Mouse (Mus musculus) heart, embryonic 15.5 days (tissue): ENCODE measurements at regions not wholly inside any gene's neighbourhood (a gene's known extent, or its start where the extent isn't known, plus 50 kb on each side); places are given as distances from the start of the nearest gene placed in this dataset.
A peak's percentile ranks its signal among the peaks of the same experiment; 100 is the strongest.

Source experiments
- ATAC-seq: fragments of 200-750 bp; cut with Nextera tagmentation; replicated peaks from 2 replicates; pipeline ENCODE4 v1.8.0; 2017; ENCODE audit warnings: low read depth, moderate TSS enrichment; ENCODE audit not compliant: insufficient number of reproducible peaks, insufficient read depth, low FRiP score
- H3K27ac ChIP-seq: fragments of 300-500 bp; sonication (generic); 2 replicates; pipeline ENCODE4 v1.5.1; 2015; ENCODE audit warnings: mild to moderate bottlenecking, inconsistent platforms
- H3K27me3 ChIP-seq: fragments of 300-500 bp; sonication (generic); 2 replicates; pipeline ENCODE4 v1.6.1; 2015; ENCODE audit warnings: inconsistent platforms
- H3K36me3 ChIP-seq: fragments of 300-500 bp; sonication (generic); 2 replicates; pipeline ENCODE4 v1.6.1; 2015; ENCODE audit warnings: mild to moderate bottlenecking, inconsistent platforms
- H3K4me1 ChIP-seq: fragments of 300-500 bp; sonication (generic); replicated peaks from 2 replicates; pipeline ENCODE4 v1.6.1; 2015; ENCODE audit warnings: inconsistent platforms
- H3K4me2 ChIP-seq: fragments of 300-500 bp; sonication (generic); 2 replicates; pipeline ENCODE4 v1.6.1; 2015; ENCODE audit warnings: inconsistent platforms, mild to moderate bottlenecking, moderate library complexity
- H3K4me3 ChIP-seq: fragments of 300-500 bp; sonication (generic); 2 replicates; pipeline ENCODE4 v1.5.1; 2015; ENCODE audit warnings: mild to moderate bottlenecking, inconsistent platforms
- H3K9ac ChIP-seq: fragments of 300-500 bp; sonication (generic); 2 replicates; pipeline ENCODE4 v1.6.1; 2015; ENCODE audit warnings: mild to moderate bottlenecking, inconsistent platforms
- H3K9me3 ChIP-seq: fragments of 300-500 bp; sonication (generic); replicated peaks from 2 replicates; pipeline ENCODE4 v1.6.1; 2016; ENCODE audit warnings: inconsistent platforms
- WGBS: fragments of 180-500 bp; shearing (Covaris S2); methylation state at CpG from one replicate; pipeline ENCODE4 v1.1.7; 2015; ENCODE audit warnings: mixed read lengths; 5-methylcytosine and 5-hydroxymethylcytosine counted together

DNA sequence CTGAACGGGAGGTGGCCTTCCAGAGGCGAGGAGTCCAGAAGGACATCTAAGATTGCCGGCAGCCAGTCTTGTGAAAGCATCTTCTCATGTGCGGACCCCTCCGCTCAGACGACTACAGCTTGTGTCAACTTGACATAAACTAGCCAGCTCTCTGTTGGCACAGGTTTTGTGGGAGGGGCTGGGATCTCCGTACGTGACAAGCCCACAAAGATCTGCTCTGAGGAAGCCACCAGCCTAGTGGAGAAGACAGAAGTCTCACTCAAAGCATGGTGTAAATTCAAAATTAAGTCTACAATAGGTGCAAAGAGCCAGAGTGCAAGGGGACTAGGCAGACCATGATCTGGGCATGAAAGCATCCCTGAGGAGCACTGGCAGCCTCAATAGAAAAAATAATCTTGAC is 128.4 kb upstream of the Slc38a2 start:
- Histone ChIP-seq H3K4me2 (no peak overlapping the region), H3K9me3 (no peaks in the 10 kb centered on the region), H3K9ac (no peak overlapping the region), H3K27ac (no peak overlapping the region), H3K36me3 (no peaks in the 10 kb centered on the region), H3K4me1 (peaks cover 20% of the 10 kb centered on the region), H3K27me3 (no peaks in the 10 kb centered on the region), H3K4me3 (no peak overlapping the region)
- WGBS, result 76% methylated on average over 8 of the region's 8 CpGs
- ATAC-seq, result no peak

DNA sequence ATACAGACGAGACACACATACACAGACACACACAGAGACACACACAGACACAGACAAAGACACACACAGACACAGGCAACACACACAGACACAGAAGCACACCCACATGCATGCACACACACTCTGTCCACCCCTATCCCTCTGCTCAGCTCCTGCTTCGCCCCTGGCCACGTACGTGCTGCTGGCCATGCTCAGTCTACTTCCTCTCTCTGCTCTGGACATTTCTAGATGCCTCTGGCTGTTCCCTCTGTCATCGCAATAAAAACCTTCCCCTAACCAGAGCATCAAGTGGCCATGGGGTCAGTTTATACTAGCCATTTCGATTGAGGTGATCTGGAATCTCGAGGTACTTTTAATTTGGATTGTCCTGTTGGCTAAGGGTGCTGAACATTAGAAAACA is 118.9 kb upstream of the Slc38a2 start:
- ATAC-seq, result no peak
- Histone ChIP-seq H3K27me3 (no peaks in the 10 kb centered on the region), H3K9me3 (no peaks in the 10 kb centered on the region), H3K36me3 (no peaks in the 10 kb centered on the region), H3K27ac (no peak overlapping the region), H3K4me2 (no peak overlapping the region), H3K4me3 (no peak overlapping the region), H3K9ac (no peak overlapping the region), H3K4me1 (0 out of 2 replicates have a peak, but pooled peaks cover 2% of the 10 kb centered on the region)
- WGBS, result 72% methylated on average over 7 of the region's 7 CpGs

DNA sequence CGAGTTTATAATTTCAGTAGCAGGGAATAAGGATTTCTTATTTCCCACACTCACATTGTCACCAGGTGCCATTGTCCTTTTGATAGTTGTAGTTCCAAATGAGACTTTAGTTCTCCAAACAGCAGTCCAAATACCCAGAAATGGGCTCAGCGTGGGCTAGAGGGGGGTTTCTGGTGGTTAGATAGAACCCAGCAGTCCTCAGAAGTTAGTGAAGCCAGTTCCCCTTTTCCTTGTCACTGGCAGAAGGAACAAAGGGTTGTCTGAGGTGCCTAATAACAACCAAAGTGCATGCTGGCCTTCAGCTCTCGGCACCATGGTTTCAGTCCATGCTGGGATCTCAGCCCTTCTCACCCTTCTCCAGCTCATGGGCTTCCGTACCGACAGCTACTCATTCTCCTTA is 118.1 kb upstream of the Slc38a2 start:
- Histone ChIP-seq H3K4me2 (no peak overlapping the region), H3K4me3 (no peak overlapping the region), H3K9ac (no peak overlapping the region), H3K9me3 (no peaks in the 10 kb centered on the region), H3K27ac (no peak overlapping the region), H3K36me3 (no peaks in the 10 kb centered on the region), H3K4me1 (0 out of 2 replicates have a peak, but pooled peaks cover 2% of the 10 kb centered on the region), H3K27me3 (no peaks in the 10 kb centered on the region)
- no peak for ATAC-seq
- 85% methylated on average over 5 of the region's 5 CpGs for WGBS

DNA sequence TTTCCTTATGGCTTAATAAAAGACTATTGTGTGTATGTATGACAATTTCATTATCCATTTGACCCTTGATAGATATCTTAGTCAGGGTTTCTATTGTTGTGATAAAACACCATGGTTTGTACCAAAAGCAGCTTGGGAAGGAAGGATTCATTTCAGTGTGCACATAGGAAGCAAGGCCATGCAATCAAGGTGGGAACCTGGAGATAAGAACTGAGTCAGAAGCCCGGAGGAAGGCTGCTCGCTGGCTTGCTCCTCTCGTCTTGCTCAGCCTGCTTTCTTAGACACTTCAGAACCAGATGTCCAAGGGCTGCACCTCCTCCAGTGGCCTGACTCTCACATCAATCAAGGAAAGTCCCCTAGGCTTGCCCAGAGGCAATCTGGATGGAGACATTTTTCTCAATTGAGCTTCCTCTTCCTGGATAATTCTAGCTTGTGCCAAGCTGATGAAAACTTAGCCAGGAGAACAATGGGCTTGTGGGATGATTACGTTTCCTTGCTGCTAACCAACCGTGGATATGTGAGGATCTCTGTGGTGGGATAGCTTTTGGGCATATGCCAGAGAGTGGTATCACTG is 117.6 kb upstream of the Slc38a2 start:
- Histone ChIP-seq H3K4me3 (no peak overlapping the region), H3K36me3 (no peaks in the 10 kb centered on the region), H3K27me3 (no peaks in the 10 kb centered on the region), H3K4me2 (no peak overlapping the region), H3K9me3 (0 out of 2 replicates have a peak, but pooled peaks cover under 1% of the 10 kb centered on the region), H3K9ac (no peak overlapping the region), H3K27ac (no peak overlapping the region), H3K4me1 (0 out of 2 replicates have a peak, but pooled peaks cover 2% of the 10 kb centered on the region)
- 53% methylated on average over 5 of the region's 5 CpGs for WGBS
- no peak for ATAC-seq

DNA sequence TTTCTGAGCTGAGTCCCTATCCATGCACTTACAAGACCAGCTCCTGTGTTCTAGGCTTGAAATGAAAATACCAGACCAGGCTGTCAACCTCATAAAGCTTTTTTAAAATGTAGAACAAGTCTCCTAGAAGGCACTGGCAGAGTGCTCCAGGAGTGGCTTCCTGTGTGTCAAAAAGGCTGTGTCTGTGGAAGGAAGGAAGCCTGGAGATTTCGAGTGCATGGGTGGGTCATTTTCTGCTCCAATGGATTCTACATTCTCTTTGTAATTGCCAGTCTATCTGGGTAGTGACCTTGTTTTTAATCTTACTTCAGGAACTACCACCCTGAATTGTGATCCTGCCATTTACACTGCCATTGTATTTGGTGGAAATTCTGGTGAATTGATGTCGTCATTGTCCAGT is 113.9 kb upstream of the Slc38a2 start:
- no peak for ATAC-seq
- H3K4me1 ChIP-seq, result no peaks in the 10 kb centered on the region
- no peak overlapping the region for H3K4me3 ChIP-seq
- H3K27ac ChIP-seq, result no peak overlapping the region
- WGBS, result 64% methylated on average over 2 of the region's 2 CpGs
- 0 out of 2 replicates have a peak, but pooled peaks cover 5% of the 10 kb centered on the region for H3K9me3 ChIP-seq
- no peak overlapping the region for H3K9ac ChIP-seq
- no peaks in the 10 kb centered on the region for H3K27me3 ChIP-seq
- no peak overlapping the region for H3K4me2 ChIP-seq
- H3K36me3 ChIP-seq, result no peaks in the 10 kb centered on the region

DNA sequence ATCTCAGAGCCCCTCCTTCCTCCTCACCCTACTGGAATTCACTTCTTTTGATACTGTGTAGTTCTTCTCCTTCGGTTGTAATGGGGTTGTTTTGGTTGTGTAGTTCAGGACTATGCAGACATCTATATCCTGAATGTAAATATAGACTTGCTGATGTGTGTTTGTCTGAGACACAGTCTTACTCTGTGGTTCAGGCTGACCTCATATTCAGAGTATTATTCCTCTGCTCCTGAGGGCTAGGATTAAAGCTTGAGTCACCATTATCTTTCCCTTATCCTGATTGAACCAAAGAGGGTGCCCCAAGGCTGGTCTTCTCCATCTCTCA is 103.2 kb upstream of the Slc38a2 start:
- WGBS, result 48% methylated on average over 1 of the region's 1 CpGs
- Histone ChIP-seq H3K27ac (peak overlapping the region; percentile 67), H3K9me3 (no peaks in the 10 kb centered on the region), H3K27me3 (no peaks in the 10 kb centered on the region), H3K4me1 (peaks cover 23% of the 10 kb centered on the region), H3K9ac (no peak overlapping the region), H3K36me3 (no peaks in the 10 kb centered on the region), H3K4me3 (no peak overlapping the region), H3K4me2 (no peak overlapping the region)
- ATAC-seq, result peak; percentile 53; the same call in 1 of the 2 replicates

DNA sequence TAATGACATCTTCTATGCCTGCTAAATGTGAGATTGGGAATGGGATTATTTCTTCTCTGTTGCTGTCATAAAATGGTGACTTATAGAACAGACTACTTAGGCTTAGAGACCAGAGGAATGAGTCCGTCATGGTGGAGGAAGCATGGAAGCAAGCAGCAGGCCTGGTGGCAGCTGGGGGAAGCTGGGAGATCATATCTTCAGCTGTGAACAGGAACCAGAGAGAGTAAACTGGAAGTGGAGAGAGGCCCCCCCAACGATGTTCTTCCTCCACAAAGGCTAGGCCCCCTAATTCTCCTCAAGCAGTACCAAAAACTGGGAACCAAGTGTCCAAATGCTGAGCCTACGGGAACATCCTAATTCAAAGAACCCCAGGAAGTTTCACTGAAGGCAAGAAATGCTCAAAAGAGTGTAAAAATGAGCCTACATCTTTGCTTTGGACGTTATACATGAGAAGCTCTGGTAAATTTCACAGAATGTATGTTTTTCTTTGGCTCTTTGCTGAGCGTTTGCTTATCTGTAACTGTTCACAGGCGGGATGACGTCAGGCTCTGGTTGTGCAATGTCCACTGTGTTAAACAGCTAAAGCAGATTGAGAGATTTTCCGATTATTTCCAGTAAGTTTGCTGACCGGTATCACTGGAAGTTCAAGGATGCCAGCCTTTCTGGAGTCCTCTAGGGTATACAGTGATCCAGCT is 102.7 kb upstream of the Slc38a2 start:
- Histone ChIP-seq H3K9me3 (no peaks in the 10 kb centered on the region), H3K9ac (no peak overlapping the region), H3K36me3 (no peaks in the 10 kb centered on the region), H3K4me2 (no peak overlapping the region), H3K27me3 (no peaks in the 10 kb centered on the region), H3K27ac (peak overlapping the region; percentile 67), H3K4me3 (no peak overlapping the region), H3K4me1 (peaks cover 27% of the 10 kb centered on the region)
- no peak; the same call in 1 of the 2 replicates for ATAC-seq
- WGBS, result 40% methylated on average over 9 of the region's 9 CpGs

DNA sequence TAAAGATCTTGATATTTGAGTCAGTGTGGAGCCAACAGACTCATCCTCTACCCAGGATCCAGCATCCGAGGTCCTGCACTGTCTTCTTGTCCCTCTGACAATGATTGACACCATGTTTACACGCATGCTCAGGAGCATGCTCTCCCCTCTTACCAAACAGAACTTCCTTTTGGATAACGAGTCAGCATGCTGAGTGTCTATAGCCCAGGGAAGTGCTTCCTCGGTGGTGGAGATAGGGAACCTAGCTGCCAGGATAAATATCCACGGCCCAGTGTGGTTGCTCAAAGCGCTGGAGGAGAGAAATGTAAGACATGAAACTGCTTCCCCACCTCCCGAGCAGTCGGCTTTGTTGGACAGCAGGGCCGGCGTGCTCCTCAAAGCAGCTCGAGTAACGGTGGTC is 99.7 kb upstream of the Slc38a2 start:
- Histone ChIP-seq H3K9me3 (no peaks in the 10 kb centered on the region), H3K4me2 (no peak overlapping the region), H3K4me1 (peaks cover 35% of the 10 kb centered on the region), H3K36me3 (no peaks in the 10 kb centered on the region), H3K9ac (no peak overlapping the region), H3K4me3 (no peak overlapping the region), H3K27me3 (no peaks in the 10 kb centered on the region), H3K27ac (peak overlapping the region; percentile 46)
- 51% methylated on average over 12 of the region's 12 CpGs for whole genome bisulfite sequencing
- ATAC-seq, result peak; percentile 50; the same call in 1 of the 2 replicates

DNA sequence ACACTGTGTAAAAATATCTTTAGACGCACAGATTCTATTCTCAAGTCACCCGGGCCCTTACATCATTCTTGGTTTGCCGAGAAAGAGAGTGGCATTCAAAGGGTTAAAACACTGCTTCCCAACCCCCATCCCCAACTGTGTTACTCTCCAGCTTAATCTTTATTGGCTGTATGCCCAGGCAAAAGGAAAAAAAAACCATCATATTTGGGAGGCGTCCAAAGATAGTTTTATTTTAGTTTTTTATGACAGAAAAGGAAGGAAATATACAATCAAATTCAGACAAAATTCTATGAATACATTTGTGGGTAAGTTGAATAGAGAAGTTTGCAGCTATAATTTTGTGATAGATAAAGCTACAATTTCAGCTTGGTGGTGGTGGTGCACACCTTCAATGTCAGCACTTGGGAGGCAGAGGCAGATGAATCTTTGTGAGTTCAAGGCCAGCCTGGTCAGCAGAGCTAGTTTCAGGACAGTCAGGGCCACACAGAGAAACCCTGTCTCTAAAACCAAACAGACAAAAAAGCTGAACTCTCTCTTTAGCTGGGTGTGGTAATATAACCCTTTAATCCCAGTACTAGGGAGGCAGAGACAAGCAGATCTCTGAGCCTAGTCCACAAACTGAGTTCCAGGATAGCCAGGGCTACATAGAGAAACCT is 98.2 kb upstream of the Slc38a2 start:
- peaks cover 35% of the 10 kb centered on the region for H3K4me1 ChIP-seq
- no peak overlapping the region for H3K4me3 ChIP-seq
- H3K4me2 ChIP-seq, result no peak overlapping the region
- no peaks in the 10 kb centered on the region for H3K36me3 ChIP-seq
- WGBS, result 18% methylated on average over 4 of the region's 4 CpGs
- no peaks in the 10 kb centered on the region for H3K9me3 ChIP-seq
- ATAC-seq, result 0 out of 2 replicates have a peak, but pooled peaks have one; percentile 27
- no peak overlapping the region for H3K9ac ChIP-seq
- peak overlapping the region; percentile 77 for H3K27ac ChIP-seq
- no peaks in the 10 kb centered on the region for H3K27me3 ChIP-seq

DNA sequence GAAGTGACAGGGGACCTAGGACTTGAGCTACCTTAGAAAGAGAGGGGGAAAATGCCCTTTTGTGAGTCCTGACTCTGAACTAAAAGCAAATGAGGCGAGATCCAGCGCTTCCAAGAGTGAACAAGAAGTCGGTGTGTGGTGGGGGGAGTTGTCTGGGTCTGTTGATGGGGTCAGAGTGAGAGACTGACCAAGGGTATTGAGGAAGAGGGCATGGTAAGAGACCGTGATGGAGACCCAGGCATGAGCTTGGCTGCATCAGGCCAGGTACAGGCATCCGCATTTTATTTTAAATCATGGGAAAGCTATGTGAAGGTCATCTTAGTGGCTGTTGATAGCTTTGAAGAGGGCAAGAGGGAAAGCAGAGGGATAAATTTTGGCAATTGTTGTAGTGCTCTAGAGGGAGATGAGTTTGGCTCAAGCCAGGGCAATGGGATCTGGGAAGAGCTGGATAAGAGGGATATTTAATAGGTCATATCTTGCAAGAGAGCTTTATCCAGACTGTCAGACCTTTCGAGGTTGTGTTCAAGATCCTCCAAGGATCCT is 94.7 kb upstream of the Slc38a2 start:
- H3K27ac ChIP-seq, result peak overlapping the region; percentile 54
- ATAC-seq, result 0 out of 2 replicates have a peak, but pooled peaks have one; percentile 38
- H3K9me3 ChIP-seq, result no peaks in the 10 kb centered on the region
- H3K4me3 ChIP-seq, result no peak overlapping the region
- no peaks in the 10 kb centered on the region for H3K27me3 ChIP-seq
- peaks cover 27% of the 10 kb centered on the region for H3K4me1 ChIP-seq
- 65% methylated on average over 6 of the region's 6 CpGs for WGBS
- no peaks in the 10 kb centered on the region for H3K36me3 ChIP-seq
- no peak overlapping the region for H3K4me2 ChIP-seq
- H3K9ac ChIP-seq, result no peak overlapping the region

DNA sequence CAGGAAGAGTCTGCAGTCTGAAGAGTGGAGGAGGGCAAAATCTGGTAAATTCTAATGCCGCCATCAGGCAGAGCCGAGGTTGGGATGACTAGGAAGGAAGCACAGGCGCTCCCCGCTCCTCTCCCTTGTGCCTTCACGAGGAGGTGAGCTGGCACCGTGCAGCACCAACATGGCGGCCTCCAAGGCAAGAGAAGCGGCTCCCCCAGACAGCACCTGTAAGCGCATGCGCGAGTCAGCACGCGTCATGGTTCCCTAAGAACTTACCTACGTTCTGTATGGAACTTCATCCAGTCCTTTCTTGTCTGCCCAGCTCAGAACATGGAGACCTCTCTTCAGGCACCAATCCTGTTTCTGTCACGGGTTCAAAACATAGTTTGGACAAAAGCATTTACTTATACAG is 93.7 kb upstream of the Slc38a2 start:
- Histone ChIP-seq H3K9ac (no peak overlapping the region), H3K27me3 (no peaks in the 10 kb centered on the region), H3K4me2 (no peak overlapping the region), H3K9me3 (no peaks in the 10 kb centered on the region), H3K4me1 (peaks cover 23% of the 10 kb centered on the region), H3K4me3 (no peak overlapping the region), H3K36me3 (no peaks in the 10 kb centered on the region), H3K27ac (no peak overlapping the region)
- no peak for ATAC-seq
- WGBS, result 95% methylated on average over 15 of the region's 15 CpGs
